Mouse (Mus musculus) spleen, adult 2 months (tissue): ENCODE data around the gene Neu1. TPM values are rescaled to one million over a fixed set of nuclear protein-coding genes. Genes with fewer than 3 reads are reported as not detected.

Experiments used
- DNase-seq, 2 experiments: peaks; one replicate each; pipeline versions ENCODE4 v3.0.0 to v3.0.0-alpha.2; 2012 to 2021; ENCODE audit warnings: low spot score in 2 of 2, low read depth in 1 of 2
- H3K27ac ChIP-seq: fragments of 200-500 bp; 2 replicates; pipeline ENCODE4 v1.5.1; 2012; ENCODE audit warnings: low read length, inconsistent platforms; ENCODE audit not compliant: insufficient read depth
- H3K27me3 ChIP-seq: fragments of 200-500 bp; 2 replicates; pipeline ENCODE4 v1.6.1; 2012; ENCODE audit warnings: mild to moderate bottlenecking, moderate library complexity, low read length, inconsistent platforms; ENCODE audit not compliant: control insufficient read depth, insufficient read depth
- H3K36me3 ChIP-seq: fragments of 200-500 bp; 2 replicates; pipeline ENCODE4 v1.6.1; 2012; ENCODE audit warnings: mild to moderate bottlenecking, low read length, inconsistent platforms; ENCODE audit not compliant: control insufficient read depth, insufficient read depth
- H3K4me1 ChIP-seq: fragments of 200-500 bp; 2 replicates; pipeline ENCODE4 v1.6.1; 2011; ENCODE audit warnings: inconsistent platforms; ENCODE audit not compliant: control insufficient read depth, insufficient read depth, insufficient read length
- H3K4me3 ChIP-seq: fragments of 200-500 bp; 2 replicates; pipeline ENCODE4 v1.5.1; 2011; ENCODE audit warnings: mild to moderate bottlenecking, inconsistent platforms; ENCODE audit not compliant: insufficient read depth, insufficient read length; ENCODE audit errors: extremely low read depth
- CTCF ChIP-seq: fragments of 200-500 bp; IDR thresholded peaks from 2 replicates; pipeline ENCODE4 v1.5.1; 2011; ENCODE audit warnings: mild to moderate bottlenecking, inconsistent platforms; ENCODE audit not compliant: insufficient read depth, insufficient read length, insufficient replicate concordance; ENCODE audit errors: extremely low read depth
- POLR2A ChIP-seq: fragments of 200-500 bp; IDR thresholded peaks from 2 replicates; pipeline ENCODE4 v1.6.1; 2011; ENCODE audit warnings: low read depth, low read length, inconsistent platforms
- WGBS: fragments of 180-500 bp; shearing (Covaris S2); methylation state at CpG from one replicate; pipeline ENCODE4 v1.1.7; 2018; 5-methylcytosine and 5-hydroxymethylcytosine counted together
- polyA plus RNA-seq: library from polyadenylated mRNA; depleted of rRNA; stranded (reverse); fragments of >200 nt; gene quantifications from 2 replicates; pipeline ENCODE4 v1.2.3, GENCODE M21; 2012; rRNA removed

Gene Neu1
- polyA plus RNA-seq, result 45.8 and 47.5 TPM in 2 replicates

DNA sequence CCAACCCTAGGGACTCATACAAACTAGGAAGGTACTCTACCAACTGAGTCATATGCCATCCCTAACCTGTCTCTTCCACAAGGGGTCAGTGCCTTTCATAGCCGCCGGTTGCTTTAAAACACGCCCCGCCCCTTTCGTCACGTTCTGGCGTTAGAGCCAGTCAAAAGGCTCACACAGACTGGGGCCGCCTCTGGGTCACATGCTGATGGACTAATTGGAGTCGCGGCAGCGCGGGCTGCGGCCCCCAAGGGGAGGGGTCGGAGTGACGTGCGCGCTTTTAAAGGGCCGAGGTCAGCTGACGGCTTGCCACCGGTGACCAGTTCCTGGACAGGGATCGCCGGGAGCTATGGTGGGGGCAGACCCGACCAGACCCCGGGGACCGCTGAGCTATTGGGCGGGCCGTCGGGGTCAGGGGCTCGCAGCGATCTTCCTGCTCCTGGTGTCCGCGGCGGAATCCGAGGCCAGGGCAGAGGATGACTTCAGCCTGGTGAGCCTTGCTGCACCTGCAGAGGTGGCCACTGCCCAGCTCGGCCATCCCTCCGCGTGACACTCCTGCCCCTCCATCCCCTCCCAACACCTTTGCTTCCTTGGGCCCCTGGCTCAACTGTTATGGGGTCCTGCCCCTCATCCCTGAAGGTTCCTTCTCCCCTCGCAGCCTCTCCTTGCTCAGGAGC, at the start of gene Neu1:
Neu1 (plus strand) TSS at position 193 of the 674 bp plus-strand sequence.
- peaks cover 5% of the 10 kb centered on the region; the same call in 1 of the 2 replicates for H3K4me1 ChIP-seq
- peak within 1 kb of the TSS; percentile 79 for H3K27ac ChIP-seq
- H3K36me3 ChIP-seq, result peaks cover 13% of the 10 kb centered on the region
- no peaks in the 10 kb centered on the region for H3K27me3 ChIP-seq
- H3K4me3 ChIP-seq, result peak within 1 kb of the TSS; percentile 82
- WGBS, result 1% methylated on average over 34 of the region's 38 CpGs
- DNase-seq, result peak; percentile 97 to 98
- TF ChIP-seq CTCF (peak; percentile 52; the same call in 1 of the 2 replicates), POLR2A (peak; percentile 35; the same call in 1 of the 2 replicates)

DNA sequence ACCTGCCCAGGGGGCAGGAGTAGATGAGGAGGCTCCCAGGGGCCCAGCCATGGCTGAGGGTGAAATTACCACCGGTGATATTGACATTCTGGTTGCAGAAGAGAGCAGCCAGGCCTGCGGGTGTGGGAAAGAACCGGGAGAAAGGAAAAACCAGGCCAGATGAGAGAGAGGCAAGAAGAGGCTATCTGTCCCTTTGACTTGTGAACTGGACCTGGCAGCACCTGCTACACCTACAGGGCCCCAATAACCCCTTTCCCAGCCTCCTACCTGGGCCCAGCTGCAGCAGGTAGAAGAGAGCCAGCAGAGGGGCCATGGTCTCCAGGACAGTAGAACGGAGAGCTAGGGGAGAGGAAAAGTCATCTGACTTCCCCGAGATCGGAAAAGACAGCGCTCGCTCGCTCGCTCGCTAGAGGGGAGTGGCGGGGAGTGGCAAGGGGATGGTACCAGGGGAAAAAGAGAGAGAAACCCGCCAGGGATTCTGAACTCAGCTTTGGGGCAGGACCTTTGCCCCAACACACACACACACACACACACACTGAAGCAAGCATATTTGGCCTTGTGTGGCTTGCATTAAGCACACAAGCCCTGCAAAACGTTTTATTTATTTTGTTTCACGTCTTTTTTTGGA, 49.3 kb upstream of the Neu1 start, which contains the start of gene Gm20547:
Gm20547 (minus strand) TSS at position 360 of the 628 bp plus-strand sequence.
- 82% methylated on average over 15 of the region's 15 CpGs for WGBS
- H3K4me1 ChIP-seq, result peaks cover 7% of the 10 kb centered on the region; the same call in 1 of the 2 replicates
- no peak for DNase-seq
- H3K36me3 ChIP-seq, result no peaks in the 10 kb centered on the region
- no peak within 1 kb of the TSS for H3K27ac ChIP-seq
- H3K27me3 ChIP-seq, result no peaks in the 10 kb centered on the region
- H3K4me3 ChIP-seq, result no peak within 1 kb of the TSS; the same call in 1 of the 2 replicates
- TF ChIP-seq POLR2A, result no peak
- no peak for TF ChIP-seq CTCF

DNA sequence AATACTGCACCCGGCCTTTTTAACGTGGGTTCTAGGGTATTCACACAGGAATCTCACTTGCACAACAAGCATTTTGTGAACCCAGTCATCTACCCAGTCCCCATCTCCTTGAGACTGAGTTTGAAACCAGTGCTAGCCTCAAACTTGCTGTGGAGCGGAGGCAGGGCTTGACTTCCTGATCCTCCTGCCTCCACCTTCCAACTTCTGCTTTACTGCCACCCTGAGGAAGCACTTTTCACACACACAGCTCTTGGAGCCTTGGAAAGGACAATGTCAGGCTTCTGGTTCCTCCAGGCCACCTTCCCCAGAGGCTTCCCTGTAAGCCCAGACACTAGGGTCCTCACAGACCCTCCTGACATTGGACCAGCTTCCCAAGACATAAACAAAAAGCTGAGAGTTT, 47.7 kb upstream of the Neu1 start:
- H3K36me3 ChIP-seq, result no peaks in the 10 kb centered on the region
- no peak for DNase-seq
- H3K4me3 ChIP-seq, result no peak overlapping the region
- 47% methylated on average over 3 of the region's 3 CpGs for WGBS
- H3K4me1 ChIP-seq, result peaks cover 12% of the 10 kb centered on the region; the same call in 1 of the 2 replicates
- no peaks in the 10 kb centered on the region for H3K27me3 ChIP-seq
- TF ChIP-seq CTCF (no peak), POLR2A (no peak)
- H3K27ac ChIP-seq, result no peak overlapping the region

DNA sequence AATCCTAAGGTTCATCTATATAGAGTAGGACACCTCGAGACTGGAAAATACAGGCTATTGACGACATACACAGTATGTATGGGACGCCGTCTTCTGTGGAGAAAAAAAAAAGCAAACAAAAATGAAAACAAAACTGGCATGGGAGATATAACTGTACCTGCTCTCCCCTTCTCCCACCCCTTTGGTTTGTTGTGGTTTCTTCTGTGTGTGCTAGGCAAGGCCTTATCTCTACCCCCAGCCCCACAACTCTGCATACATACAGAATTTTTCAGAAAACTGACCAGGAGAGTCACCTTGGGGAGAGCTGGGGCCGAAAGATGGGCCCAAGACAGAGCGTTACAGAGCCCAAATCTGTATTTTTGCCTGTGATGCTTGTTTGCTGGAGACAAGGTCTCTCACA, 46.3 kb upstream of the Neu1 start:
- H3K27ac ChIP-seq, result no peak overlapping the region
- no peaks in the 10 kb centered on the region for H3K27me3 ChIP-seq
- H3K4me3 ChIP-seq, result no peak overlapping the region
- no peaks in the 10 kb centered on the region for H3K36me3 ChIP-seq
- DNase-seq, result no peak
- WGBS, result 82% methylated on average over 6 of the region's 6 CpGs
- H3K4me1 ChIP-seq, result peaks cover 8% of the 10 kb centered on the region; the same call in 1 of the 2 replicates
- TF ChIP-seq CTCF (no peak), POLR2A (no peak)

DNA sequence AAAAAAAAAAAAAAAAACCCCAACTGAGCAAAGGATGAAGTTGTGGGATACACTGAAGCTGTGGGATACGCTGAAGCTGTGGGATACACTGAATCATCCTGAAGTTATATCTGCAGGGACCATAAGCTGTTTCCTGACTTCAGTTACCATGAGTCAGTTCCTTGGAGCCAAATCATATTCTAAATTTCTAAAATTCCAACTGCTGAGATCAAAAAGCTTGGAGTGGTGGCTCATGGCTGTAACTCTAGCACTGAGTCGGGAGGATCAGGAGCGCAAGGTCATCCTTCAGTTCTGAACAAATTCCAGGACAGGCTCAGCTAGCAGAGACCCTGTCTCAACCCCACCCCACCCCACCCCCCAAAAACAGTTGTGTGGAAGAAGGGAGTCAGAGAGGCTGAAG, 45.4 kb upstream of the Neu1 start:
- Histone ChIP-seq H3K27ac (no peak overlapping the region), H3K4me3 (no peak overlapping the region), H3K36me3 (no peaks in the 10 kb centered on the region), H3K4me1 (peaks cover 5% of the 10 kb centered on the region; the same call in 1 of the 2 replicates), H3K27me3 (no peaks in the 10 kb centered on the region)
- TF ChIP-seq POLR2A, result no peak
- DNase-seq, result no peak
- 93% methylated on average over 3 of the region's 3 CpGs for WGBS

DNA sequence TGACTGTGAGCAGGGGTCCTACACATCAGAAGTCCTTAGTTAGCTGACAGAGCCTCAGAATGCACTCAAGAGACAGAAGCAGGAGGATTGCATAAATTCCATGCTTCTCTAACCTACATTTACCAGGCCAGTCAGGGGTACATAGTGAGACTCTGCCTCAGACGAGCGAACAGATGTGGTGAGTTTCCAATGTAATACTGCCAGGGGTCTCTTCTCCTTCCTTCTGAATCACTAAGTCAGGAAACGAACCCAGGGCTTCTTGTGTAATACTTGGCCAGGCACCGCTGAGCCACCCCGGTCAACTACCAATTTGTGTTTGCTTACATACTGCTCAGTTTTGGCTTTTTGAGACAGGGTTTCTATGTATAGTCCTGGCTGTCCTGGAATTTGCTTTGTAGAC, 43.1 kb upstream of the Neu1 start:
- Histone ChIP-seq H3K27me3 (no peaks in the 10 kb centered on the region), H3K4me3 (no peak overlapping the region), H3K27ac (peak overlapping the region; percentile 52), H3K36me3 (no peaks in the 10 kb centered on the region), H3K4me1 (peaks cover 5% of the 10 kb centered on the region; the same call in 1 of the 2 replicates)
- no peak for DNase-seq
- WGBS, result 69% methylated on average over 5 of the region's 5 CpGs
- TF ChIP-seq CTCF (no peak), POLR2A (no peak)
